Mouse (Mus musculus): Measurements from ENCODE around the gene Etnk1.

GRCm38 (mm10) chr6:143192709-143193108 lies 25.7 kb downstream of the Etnk1 start:
- no peak for TF ChIP-seq POLR2A (IDR thresholded peaks at IDR 0.05; ENCODE audit: extremely low read depth, insufficient read depth, low read length)
- no peak for TF ChIP-seq CTCF (IDR thresholded peaks at IDR 0.05; ENCODE audit: extremely low read depth, insufficient read depth, low read length)
